Mouse (Mus musculus) naive thymus-derived CD4-positive, alpha-beta T cell, adult 2 months (primary cell): Measurements from ENCODE around the gene Olfr469.
"Not testable (repeated sequence)": the region's sequence is repeated elsewhere in the genome, so short reads cannot be mapped to it uniquely, and the experiment has no call there.

ENCODE experiments used
- DNase-seq: peaks from one replicate; pipeline ENCODE4 v3.0.0-alpha.2; 2011; ENCODE audit warnings: low read depth

The Olfr469 gene

GRCm38 (mm10) chr7:107825441-107825840 is at the start of gene Olfr469:
Gene Olfr469 (minus strand): TSS chr7:107825541.
- not testable (repeated sequence) for DNase-seq

- not testable (repeated sequence) for DNase-seq
Observed at GRCm38 (mm10) chr7:107847390-107847789, 22.0 kb upstream of the Olfr469 start, which contains the start of gene Olfr470. Gene Olfr470 (minus strand): TSS chr7:107847490.

GRCm38 (mm10) chr7:107841719-107842118 is 16.4 kb upstream of the Olfr469 start:
- no peak for DNase-seq

GRCm38 (mm10) chr7:107823867-107824266 is 1.5 kb downstream of the Olfr469 start:
- DNase-seq: not testable (repeated sequence)

- no peak for DNase-seq
Observed at GRCm38 (mm10) chr7:107819442-107819841, 5.9 kb downstream of the Olfr469 start.

- no peak for DNase-seq
Observed at GRCm38 (mm10) chr7:107811963-107812362, 13.4 kb downstream of the Olfr469 start, which contains the start of gene Olfr467. Gene Olfr467 (plus strand): TSS chr7:107812263.

GRCm38 (mm10) chr7:107802138-107802537 is 23.2 kb downstream of the Olfr469 start:
- DNase-seq: no peak

- DNase-seq: no peak
Observed at GRCm38 (mm10) chr7:107801108-107801507, 24.2 kb downstream of the Olfr469 start, which contains the start of gene Ovch2. Gene Ovch2 (minus strand): TSS chr7:107801208.

GRCm38 (mm10) chr7:107796500-107796899 is 28.8 kb downstream of the Olfr469 start:
- no peak for DNase-seq

GRCm38 (mm10) chr7:107787977-107788620 is 37.2 kb downstream of the Olfr469 start:
- DNase-seq: peak; percentile 22

GRCm38 (mm10) chr7:107779611-107780010 is 45.7 kb downstream of the Olfr469 start:
- DNase-seq: peak; percentile 36

- no peak for DNase-seq
Observed at GRCm38 (mm10) chr7:107778216-107778615, 47.1 kb downstream of the Olfr469 start.

GRCm38 (mm10) chr7:107770812-107771211 is 54.5 kb downstream of the Olfr469 start:
- DNase-seq: no peak
